Mouse (Mus musculus): ENCODE measurements around the gene Gipr.

GRCm38 (mm10) chr7:19159411-19159810, 6.5 kb downstream of the Gipr start:
- TF ChIP-seq CTCF (IDR thresholded peaks at IDR 0.05) (no peak), EP300 (IDR thresholded peaks at IDR 0.05) (no peak)

Measured in lung, postnatal 0 days (tissue).